Mouse (Mus musculus): ENCODE measurements at regions not wholly inside any gene's neighbourhood (a gene's known extent, or its start where the extent isn't known, plus 50 kb on each side); places are given as distances from the start of the nearest gene placed in this dataset.

- TF ChIP-seq HCFC1 (IDR thresholded peaks at IDR 0.05; ENCODE audit: borderline replicate concordance, insufficient read depth, low read length) (no peak), MAFK (IDR thresholded peaks at IDR 0.05; ENCODE audit: insufficient read depth, low read depth, low read length) (no peak), ZNF384 (IDR thresholded peaks at IDR 0.05; ENCODE audit: low read depth, low read length) (no peak), CHD2 (IDR thresholded peaks at IDR 0.05; ENCODE audit: low read depth, low read length) (no peak), ZC3H11A (IDR thresholded peaks at IDR 0.05; ENCODE audit: borderline replicate concordance, low read depth, low read length) (no peak)
Measured at GRCm38 (mm10) chr5:4322634-4323386, 130.6 kb downstream of the Mterf1b start.
